Mouse (Mus musculus): Measurements from ENCODE around the gene C1rb. TPM values are rescaled to one million over a fixed set of nuclear protein-coding genes. Genes with fewer than 3 reads are reported as not detected.
"Not testable (repeated sequence)": the region's sequence is repeated elsewhere in the genome, so short reads cannot be mapped to it uniquely, and the experiment has no call there.

The C1rb gene
- polyA plus RNA-seq, 1 experiment from 2014 or later = not detected

DNA sequence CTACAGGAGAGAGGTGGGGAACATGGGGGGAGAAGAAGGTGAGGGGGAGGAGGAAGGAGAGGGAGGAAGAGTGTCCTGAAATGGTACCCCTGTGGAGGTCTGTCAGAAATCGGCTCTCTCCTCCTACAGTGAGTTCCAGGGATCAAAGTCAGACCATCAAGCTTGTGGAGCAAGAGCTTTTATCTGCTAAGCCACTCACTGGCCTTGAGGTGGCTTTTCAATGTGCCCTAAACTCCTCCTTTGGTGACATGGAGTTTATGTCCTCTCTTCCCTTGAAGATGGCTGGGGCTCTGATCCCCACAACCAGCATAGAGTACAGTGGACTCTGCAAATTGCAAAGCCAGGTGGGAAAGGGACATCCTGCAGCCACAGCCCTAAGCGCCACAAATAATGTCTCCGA is 22.1 kb upstream of the C1rb start:
- not testable (repeated sequence) for H3K9me3 ChIP-seq (ENCODE audit: control insufficient read depth, low read length); H3K27ac ChIP-seq (ENCODE audit: low read depth, low read length); ATAC-seq (replicated peaks; ENCODE audit: low FRiP score); H3K9ac ChIP-seq (ENCODE audit: low read depth, low read length); H3K4me1 ChIP-seq (replicated peaks; ENCODE audit: control insufficient read depth, insufficient read depth, low read length); H3K4me2 ChIP-seq; H3K27me3 ChIP-seq (replicated peaks; ENCODE audit: control insufficient read depth, insufficient read depth, low read length); DNase-seq (ENCODE audit: low spot score); H3K36me3 ChIP-seq (ENCODE audit: control insufficient read depth, insufficient read depth, low read length); H3K4me3 ChIP-seq (ENCODE audit: low read depth, low read length)
- 76% methylated on average over 3 of the region's 3 CpGs for WGBS

DNA sequence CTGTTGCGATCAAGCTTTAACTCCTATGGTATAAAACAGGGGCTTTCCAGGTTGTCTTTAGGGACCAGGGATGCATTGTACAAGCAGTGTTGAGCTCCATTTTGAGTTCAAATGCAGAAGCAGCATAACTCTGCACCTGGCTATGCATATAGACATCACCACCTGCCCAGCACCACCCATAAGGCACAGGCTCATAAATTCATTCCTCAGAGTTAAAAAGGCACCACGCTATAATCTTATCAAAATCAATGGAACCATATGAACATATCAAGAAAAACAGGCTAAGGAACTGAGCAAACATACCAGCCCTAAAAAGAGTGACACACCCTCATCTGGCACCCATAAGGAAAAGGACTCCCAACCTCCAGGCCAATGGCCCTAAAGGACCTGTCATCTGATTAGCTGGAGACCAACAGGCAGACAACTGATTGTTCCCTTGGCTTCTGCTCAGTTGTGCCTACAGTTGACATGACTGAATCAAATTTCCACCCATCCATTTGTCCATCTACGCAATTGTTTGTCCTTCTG is 21.0 kb upstream of the C1rb start:
- H3K9me3 ChIP-seq (ENCODE audit: control insufficient read depth, low read length) = peaks cover 6% of the 10 kb centered on the region; the same call in 1 of the 2 replicates
- H3K36me3 ChIP-seq (ENCODE audit: control insufficient read depth, insufficient read depth, low read length) = no peaks in the 10 kb centered on the region
- H3K4me3 ChIP-seq (ENCODE audit: low read depth, low read length) = no peak overlapping the region
- WGBS = 76% methylated on average over 3 of the region's 3 CpGs
- H3K9ac ChIP-seq (ENCODE audit: low read depth, low read length) = no peak overlapping the region
- H3K27ac ChIP-seq (ENCODE audit: low read depth, low read length) = no peak overlapping the region
- ATAC-seq (replicated peaks; ENCODE audit: low FRiP score) = no peak
- H3K27me3 ChIP-seq (replicated peaks; ENCODE audit: control insufficient read depth, insufficient read depth, low read length) = no peaks in the 10 kb centered on the region
- H3K4me2 ChIP-seq = no peak overlapping the region
- no peaks in the 10 kb centered on the region for H3K4me1 ChIP-seq (replicated peaks; ENCODE audit: control insufficient read depth, insufficient read depth, low read length)
- DNase-seq (ENCODE audit: low spot score) = no peak

- WGBS = 64% methylated on average over 22 of the region's 22 CpGs
- H3K9me3 ChIP-seq (ENCODE audit: control insufficient read depth, low read length) = peaks cover 6% of the 10 kb centered on the region; the same call in 1 of the 2 replicates
These were observed 17.3 kb upstream of the C1rb start for GRCm38 (mm10) chr6:124552766-124553165.

DNA sequence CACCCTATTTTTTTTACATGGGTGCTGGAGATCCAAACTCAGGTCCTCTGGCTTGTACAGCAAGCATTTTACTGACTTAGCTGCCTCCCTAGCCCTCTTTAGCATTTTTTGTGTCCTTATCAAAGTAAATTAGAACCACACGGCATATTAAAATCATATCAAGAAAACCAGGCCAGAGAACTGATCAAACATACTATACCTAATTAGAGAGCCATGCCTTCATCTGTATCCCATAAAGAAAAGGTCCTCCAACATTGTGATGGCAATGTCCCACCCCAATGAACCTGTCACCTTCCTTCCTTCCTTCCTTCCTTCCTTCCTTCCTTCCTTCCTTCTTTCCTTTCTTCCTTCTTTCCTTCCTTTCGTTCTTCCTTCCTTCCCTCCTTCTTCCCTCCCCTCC is 14.1 kb upstream of the C1rb start:
- not testable (repeated sequence) for H3K4me1 ChIP-seq (replicated peaks; ENCODE audit: control insufficient read depth, insufficient read depth, low read length); ATAC-seq (replicated peaks; ENCODE audit: low FRiP score); H3K4me3 ChIP-seq (ENCODE audit: low read depth, low read length); H3K9me3 ChIP-seq (ENCODE audit: control insufficient read depth, low read length); H3K27me3 ChIP-seq (replicated peaks; ENCODE audit: control insufficient read depth, insufficient read depth, low read length); DNase-seq (ENCODE audit: low spot score); H3K36me3 ChIP-seq (ENCODE audit: control insufficient read depth, insufficient read depth, low read length); H3K27ac ChIP-seq (ENCODE audit: low read depth, low read length); H3K9ac ChIP-seq (ENCODE audit: low read depth, low read length); H3K4me2 ChIP-seq
- 59% methylated on average over 2 of the region's 2 CpGs for WGBS

More at GRCm38 (mm10) chr6:124552766-124553165, 17.3 kb upstream of the C1rb start:
- Histone ChIP-seq H3K27ac (ENCODE audit: low read depth, low read length) (no peak overlapping the region), H3K36me3 (ENCODE audit: control insufficient read depth, insufficient read depth, low read length) (no peaks in the 10 kb centered on the region), H3K4me3 (ENCODE audit: low read depth, low read length) (no peak overlapping the region), H3K4me1 (replicated peaks; ENCODE audit: control insufficient read depth, insufficient read depth, low read length) (no peaks in the 10 kb centered on the region), H3K4me2 (no peak overlapping the region), H3K9ac (ENCODE audit: low read depth, low read length) (no peak overlapping the region), H3K27me3 (replicated peaks; ENCODE audit: control insufficient read depth, insufficient read depth, low read length) (no peaks in the 10 kb centered on the region)
- DNase-seq (ENCODE audit: low spot score) (no peak), ATAC-seq (replicated peaks; ENCODE audit: low FRiP score) (no peak)

DNA sequence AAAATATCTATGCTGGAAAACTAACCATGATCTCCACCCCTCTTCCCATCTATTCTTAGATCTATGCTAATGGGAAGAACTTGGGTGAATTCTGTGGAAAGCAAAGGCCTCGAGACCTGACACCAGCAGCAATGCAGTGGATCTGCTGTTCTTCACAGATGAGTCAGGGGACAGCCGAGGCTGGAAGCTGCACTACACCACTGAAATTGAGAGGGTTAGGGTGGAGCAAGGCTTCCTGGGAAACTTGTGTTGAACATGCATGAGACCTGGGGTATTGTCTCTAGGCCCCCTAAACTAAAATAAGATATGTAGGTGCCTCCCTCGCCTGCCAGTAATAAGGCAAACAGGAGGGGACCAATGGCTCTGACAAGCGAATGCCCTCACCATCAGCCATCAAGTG is 8.9 kb upstream of the C1rb start:
- not testable (repeated sequence) for H3K4me1 ChIP-seq (replicated peaks; ENCODE audit: control insufficient read depth, insufficient read depth, low read length); H3K27me3 ChIP-seq (replicated peaks; ENCODE audit: control insufficient read depth, insufficient read depth, low read length); DNase-seq (ENCODE audit: low spot score); ATAC-seq (replicated peaks; ENCODE audit: low FRiP score); H3K36me3 ChIP-seq (ENCODE audit: control insufficient read depth, insufficient read depth, low read length); H3K27ac ChIP-seq (ENCODE audit: low read depth, low read length); H3K4me2 ChIP-seq; H3K9ac ChIP-seq (ENCODE audit: low read depth, low read length); H3K9me3 ChIP-seq (ENCODE audit: control insufficient read depth, low read length); H3K4me3 ChIP-seq (ENCODE audit: low read depth, low read length)
- 82% methylated on average over 4 of the region's 4 CpGs for WGBS

DNA sequence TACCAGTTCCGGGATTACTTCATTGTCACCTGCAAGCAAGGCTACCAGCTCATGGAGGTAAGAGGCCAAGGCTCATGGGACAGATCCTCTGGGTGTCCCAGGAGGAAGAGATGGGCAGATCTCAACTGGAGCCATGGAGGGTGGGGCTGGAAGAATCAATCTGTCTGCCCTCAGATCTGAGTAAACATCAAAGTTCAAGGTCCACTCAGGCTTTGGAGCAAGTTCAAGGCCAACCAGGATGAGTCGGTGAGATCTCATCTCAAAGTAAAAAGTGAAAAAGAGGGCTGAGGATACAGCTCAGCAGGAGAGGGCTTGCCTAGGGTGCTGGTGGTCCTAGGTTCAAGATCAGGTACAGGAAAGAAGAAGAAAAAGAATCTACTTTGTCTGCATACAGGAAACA is 8.5 kb upstream of the C1rb start:
- not testable (repeated sequence) for H3K9me3 ChIP-seq (ENCODE audit: control insufficient read depth, low read length); H3K4me2 ChIP-seq; H3K4me3 ChIP-seq (ENCODE audit: low read depth, low read length); H3K4me1 ChIP-seq (replicated peaks; ENCODE audit: control insufficient read depth, insufficient read depth, low read length); H3K27me3 ChIP-seq (replicated peaks; ENCODE audit: control insufficient read depth, insufficient read depth, low read length); DNase-seq (ENCODE audit: low spot score); H3K9ac ChIP-seq (ENCODE audit: low read depth, low read length); H3K27ac ChIP-seq (ENCODE audit: low read depth, low read length); H3K36me3 ChIP-seq (ENCODE audit: control insufficient read depth, insufficient read depth, low read length); ATAC-seq (replicated peaks; ENCODE audit: low FRiP score)
- WGBS = 82% methylated on average over 2 of the region's 2 CpGs

DNA sequence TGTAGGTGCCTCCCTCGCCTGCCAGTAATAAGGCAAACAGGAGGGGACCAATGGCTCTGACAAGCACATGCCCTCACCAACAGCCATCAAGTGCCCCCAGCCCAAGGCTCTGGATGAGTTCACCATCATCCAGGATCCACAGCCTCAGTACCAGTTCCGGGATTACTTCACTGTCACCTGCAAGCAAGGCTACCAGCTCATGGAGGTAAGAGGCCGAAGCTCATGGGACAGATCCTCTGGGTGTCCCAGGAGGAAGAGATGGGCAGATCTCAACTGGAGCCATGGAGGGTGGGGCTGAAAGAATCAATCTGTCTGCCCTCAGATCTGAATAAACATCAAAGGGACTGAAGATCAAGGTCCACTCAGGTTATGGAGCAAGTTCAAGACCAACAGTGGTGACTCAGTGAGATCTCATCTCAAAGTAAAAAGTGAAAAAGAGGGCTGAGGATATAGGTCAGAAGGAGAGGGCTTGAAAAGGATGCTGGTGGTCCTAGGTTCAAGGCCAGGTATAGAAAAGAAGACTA is 5.1 kb downstream of the C1rb start:
- WGBS = 72% methylated on average over 3 of the region's 3 CpGs
- H3K4me1 ChIP-seq (replicated peaks; ENCODE audit: control insufficient read depth, insufficient read depth, low read length); H3K36me3 ChIP-seq (ENCODE audit: control insufficient read depth, insufficient read depth, low read length); H3K9me3 ChIP-seq (ENCODE audit: control insufficient read depth, low read length); H3K4me2 ChIP-seq; H3K4me3 ChIP-seq (ENCODE audit: low read depth, low read length); H3K27ac ChIP-seq (ENCODE audit: low read depth, low read length); H3K9ac ChIP-seq (ENCODE audit: low read depth, low read length); H3K27me3 ChIP-seq (replicated peaks; ENCODE audit: control insufficient read depth, insufficient read depth, low read length); DNase-seq (ENCODE audit: low spot score); ATAC-seq (replicated peaks; ENCODE audit: low FRiP score): not testable (repeated sequence)

DNA sequence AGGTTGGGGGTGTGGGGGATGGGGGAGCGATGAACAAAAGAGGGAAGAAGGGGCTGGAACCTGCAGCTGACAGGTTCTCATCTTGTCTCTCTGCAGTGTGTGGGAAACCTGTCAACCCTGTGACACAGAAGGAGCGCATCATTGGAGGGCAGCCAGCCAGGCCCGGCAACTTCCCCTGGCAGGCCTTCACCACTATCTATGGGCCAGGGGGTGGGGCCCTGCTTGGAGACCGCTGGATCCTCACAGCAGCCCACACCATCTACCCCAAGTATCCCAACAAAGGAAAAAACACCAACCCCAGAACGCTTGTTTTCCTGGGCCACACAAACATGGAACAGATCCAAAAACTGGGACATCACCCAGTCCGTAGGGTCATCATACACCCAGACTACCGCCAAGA is 10.1 kb downstream of the C1rb start:
- not testable (repeated sequence) for H3K4me2 ChIP-seq; DNase-seq (ENCODE audit: low spot score); H3K4me3 ChIP-seq (ENCODE audit: low read depth, low read length); H3K27me3 ChIP-seq (replicated peaks; ENCODE audit: control insufficient read depth, insufficient read depth, low read length); H3K4me1 ChIP-seq (replicated peaks; ENCODE audit: control insufficient read depth, insufficient read depth, low read length); H3K9me3 ChIP-seq (ENCODE audit: control insufficient read depth, low read length); H3K9ac ChIP-seq (ENCODE audit: low read depth, low read length); H3K36me3 ChIP-seq (ENCODE audit: control insufficient read depth, insufficient read depth, low read length); ATAC-seq (replicated peaks; ENCODE audit: low FRiP score); H3K27ac ChIP-seq (ENCODE audit: low read depth, low read length)
- WGBS = 75% methylated on average over 7 of the region's 7 CpGs

GRCm38 (mm10) chr6:124582231-124582630 is 12.1 kb downstream of the C1rb start:
- Histone ChIP-seq H3K36me3 (ENCODE audit: control insufficient read depth, insufficient read depth, low read length) (no peaks in the 10 kb centered on the region), H3K9ac (ENCODE audit: low read depth, low read length) (no peak overlapping the region), H3K4me3 (ENCODE audit: low read depth, low read length) (no peak overlapping the region), H3K27ac (ENCODE audit: low read depth, low read length) (no peak overlapping the region), H3K4me2 (no peak overlapping the region), H3K9me3 (ENCODE audit: control insufficient read depth, low read length) (no peaks in the 10 kb centered on the region), H3K27me3 (replicated peaks; ENCODE audit: control insufficient read depth, insufficient read depth, low read length) (no peaks in the 10 kb centered on the region), H3K4me1 (replicated peaks; ENCODE audit: control insufficient read depth, insufficient read depth, low read length) (no peaks in the 10 kb centered on the region)
- no peak for DNase-seq (ENCODE audit: low spot score)
- 95% methylated on average over 1 of the region's 1 CpGs for WGBS
- ATAC-seq (replicated peaks; ENCODE audit: low FRiP score) = no peak
